Mouse (Mus musculus) kidney, adult 2 months (tissue): ENCODE measurements around the gene Atf6.

Source experiments
- CTCF ChIP-seq: fragments of 200-500 bp; conservative IDR thresholded peaks from 2 replicates; pipeline ENCODE4 v1.5.1; 2011; ENCODE audit warnings: low read depth, mild to moderate bottlenecking, control low read depth, low read length, moderate library complexity, mixed read lengths; ENCODE audit not compliant: insufficient read depth, insufficient read length
- POLR2A ChIP-seq: fragments of 200-500 bp; IDR thresholded peaks from one replicate; pipeline ENCODE4 v1.6.1; 2011; ENCODE audit warnings: low read depth, low read length, control low read depth

- no peak for TF ChIP-seq CTCF
- no peak for TF ChIP-seq POLR2A
Measured at GRCm38 (mm10) chr1:170771437-170772003, 96.1 kb downstream of the Atf6 start.
